Mouse (Mus musculus): ENCODE results near the gene Samm50.

GRCm38 (mm10) chr15:84238991-84239401 lies 47.0 kb downstream of the Samm50 start:
- no peak for TF ChIP-seq CTCF (IDR thresholded peaks at IDR 0.05)
- TF ChIP-seq EP300 (IDR thresholded peaks at IDR 0.05), result no peak
